Mouse (Mus musculus) gastrocnemius, adult 18-20 months (tissue): ENCODE data around the gene Phkg1. TPM values are rescaled to one million over a fixed set of nuclear protein-coding genes. Genes with fewer than 3 reads are reported as not detected.

Experiments
- DNase-seq: peaks from one replicate; pipeline ENCODE4 v3.0.0; 2021; ENCODE audit warnings: low spot score
- total RNA-seq, 2 experiments: library from RNA; stranded (reverse); gene quantifications; 2 replicates each; pipeline ENCODE4 v1.2.3; 2021

Phkg1 gene
- total RNA-seq, 2 experiments from 2014 or later = 297 to 369 TPM

DNA sequence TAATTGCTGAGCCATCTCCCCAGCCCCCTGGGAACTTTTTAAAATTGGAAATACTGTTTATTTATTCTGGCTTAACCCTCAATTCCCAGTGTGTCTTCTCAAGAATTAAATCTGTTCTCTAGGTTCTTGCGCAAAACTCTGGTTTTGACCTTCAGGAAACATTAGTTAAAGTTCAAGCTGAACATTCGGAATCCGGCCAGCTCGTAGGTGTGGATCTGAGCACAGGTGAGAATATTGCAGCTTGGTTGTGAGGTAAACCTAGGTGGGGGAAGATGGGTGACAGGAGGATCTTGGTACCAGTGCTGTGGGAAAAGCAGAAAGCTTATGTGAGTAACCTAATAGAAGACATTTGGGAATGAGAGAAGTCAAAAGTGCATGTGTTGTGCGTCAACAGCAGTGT lies 53.5 kb downstream of the Phkg1 start:
- DNase-seq = no peak

Other genes starting within 250 kb of the Phkg1 start
- 1 to 10 TPM; 1.9 to 2.0 TPM for gene Zfp11, start 228.4 kb downstream of the Phkg1 start, total RNA-seq
- not detected for gene Sept14, start 190.0 kb downstream of the Phkg1 start, total RNA-seq
- gene Mrps17, start 183.1 kb downstream of the Phkg1 start, total RNA-seq = 10 to 100 TPM; 58.3 to 61.5 TPM
- 100 to 1,000 TPM; 539 to 562 TPM for gene Nipsnap2, start 173.5 kb downstream of the Phkg1 start, total RNA-seq
- 10 to 100 TPM; 13.2 to 14.4 TPM for gene Psph, start 111.1 kb downstream of the Phkg1 start, total RNA-seq
- 10 to 100 TPM in 1 of 2 experiments, 1 to 10 TPM in 1; 5.8 to 10.1 TPM for gene Sumf2, start 51.6 kb downstream of the Phkg1 start, total RNA-seq
- gene Chchd2, start 11.1 kb downstream of the Phkg1 start, total RNA-seq = 100 to 1,000 TPM; 609 to 675 TPM
- gene Zbed5, start 2.8 kb downstream of the Phkg1 start, total RNA-seq = under 1 TPM; 0.32 to 0.64 TPM
- gene Nupr1l, start 10.0 kb upstream of the Phkg1 start, total RNA-seq = under 1 TPM; 0.41 to 0.47 TPM
- 10 to 100 TPM; 21.5 to 21.9 TPM for gene Vkorc1l1, start 43.4 kb upstream of the Phkg1 start, total RNA-seq
- 1 to 10 TPM; 7.4 to 8.1 TPM for gene Gusb, start 104.5 kb upstream of the Phkg1 start, total RNA-seq
- 10 to 100 TPM in 1 of 2 experiments, 1 to 10 TPM in 1; 8.8 to 12.4 TPM for gene Asl, start 130.7 kb upstream of the Phkg1 start, total RNA-seq
- gene Crcp, start 130.7 kb upstream of the Phkg1 start, total RNA-seq = 10 to 100 TPM; 19.3 to 20.3 TPM
- gene Tpst1, start 174.8 kb upstream of the Phkg1 start, total RNA-seq = 1 to 10 TPM; 3.3 to 4.1 TPM
- gene Kctd7, start 246.3 kb upstream of the Phkg1 start, total RNA-seq = 1 to 10 TPM; 2.6 to 3.6 TPM